Mouse (Mus musculus): Measurements from ENCODE around the gene Rab11fip4.

- TF ChIP-seq GATA1 (IDR thresholded peaks at IDR 0.05; ENCODE audit: low read length) = no peak
- no peak for TF ChIP-seq TAL1 (IDR thresholded peaks at IDR 0.05; ENCODE audit: low read length)
Observed at GRCm38 (mm10) chr11:79675285-79675684, 84.3 kb downstream of the Rab11fip4 start.
